Mouse (Mus musculus) liver, embryonic 18 days (tissue): ENCODE measurements around the gene Ino80b. TPM values are rescaled to one million over a fixed set of nuclear protein-coding genes. Genes with fewer than 3 reads are reported as not detected.

ENCODE experiments used
- polyA plus RNA-seq: library from polyadenylated mRNA; depleted of rRNA; stranded (reverse); fragments of >200 nt; gene quantifications from 2 replicates; pipeline ENCODE4 v1.2.3, GENCODE M21; 2012; rRNA removed

Ino80b gene
- polyA plus RNA-seq: 8.5 and 10.0 TPM in 2 replicates

DNA sequence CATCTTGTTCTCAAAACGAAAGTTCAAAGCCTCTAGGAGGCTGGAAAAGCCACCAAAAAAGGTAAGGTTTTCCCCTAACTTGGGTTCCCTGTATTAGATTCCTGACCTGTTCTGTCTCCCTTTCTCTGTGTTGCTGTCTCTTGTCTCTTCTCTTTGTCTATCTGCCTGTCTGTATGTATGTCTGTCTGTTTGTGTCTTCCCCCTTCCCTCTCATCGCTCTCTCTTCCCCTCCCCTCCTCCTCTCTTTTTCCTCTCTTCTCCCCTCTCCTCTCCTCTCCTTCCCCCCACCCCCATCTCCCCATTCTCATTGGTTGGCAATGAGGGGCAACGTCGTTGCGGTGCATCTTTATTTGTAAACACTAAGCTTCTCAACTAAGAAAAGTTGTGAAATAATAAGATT, at the start of gene Ino80b:
Ino80b (minus strand) TSS at position 101 of the 400 bp plus-strand sequence.

DNA sequence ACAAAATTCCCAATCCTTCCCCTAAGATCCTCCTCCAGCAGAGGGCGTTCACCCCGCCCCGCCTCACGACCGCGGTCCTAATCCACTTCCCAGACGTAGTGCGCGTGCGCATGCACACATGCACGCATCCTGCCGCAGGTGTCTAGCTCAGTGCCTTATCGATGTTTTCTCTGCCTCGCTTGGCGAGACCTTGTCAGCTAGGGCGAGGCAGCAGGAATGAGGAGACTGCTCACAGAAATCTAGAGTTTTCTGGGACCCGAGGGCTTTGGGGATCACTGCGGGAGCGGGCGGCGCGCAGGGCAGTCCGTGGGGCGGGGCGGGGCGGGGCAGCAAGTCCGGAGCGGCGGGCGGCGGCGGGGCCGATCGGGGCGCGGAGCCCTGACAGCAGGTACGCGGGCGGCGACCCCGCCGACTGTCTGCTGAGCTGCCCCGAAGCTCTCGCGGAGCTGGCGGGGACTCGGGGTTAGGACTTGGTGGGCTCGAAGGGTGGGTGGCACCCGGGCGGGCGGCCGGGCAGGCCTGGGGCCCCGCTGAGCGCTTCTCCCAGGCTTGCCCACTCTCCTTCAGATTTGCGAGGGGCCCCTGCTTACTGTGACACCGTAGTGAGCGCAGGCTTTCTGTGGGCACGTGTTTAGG, 40.5 kb upstream of the Ino80b start, which contains the start of gene Dctn1:
Dctn1 (plus strand) TSS at position 314 of the 636 bp plus-strand sequence.

DNA sequence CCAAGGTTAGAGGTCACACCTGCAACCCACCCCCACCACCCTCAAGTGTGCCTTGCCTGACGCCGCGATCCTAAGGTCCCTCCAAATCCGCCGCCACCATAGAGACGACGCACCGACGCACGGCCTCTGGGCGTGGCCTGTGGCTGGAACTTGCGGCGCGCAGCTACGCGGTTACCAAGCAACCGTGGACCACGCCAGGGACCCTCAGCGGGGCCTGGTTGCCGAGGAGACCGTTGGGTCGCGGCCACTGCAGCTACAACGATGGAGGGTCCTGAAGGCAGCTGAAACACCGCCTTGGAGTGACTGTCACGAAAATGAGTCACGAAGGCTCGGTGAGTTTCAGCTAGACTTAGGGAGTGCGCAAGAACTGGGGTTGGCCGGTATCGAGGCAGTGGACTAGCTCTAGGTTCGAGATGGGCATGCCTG, 31.0 kb upstream of the Ino80b start, which contains the start of the genes Wdr54 and 1700003E16Rik:
Wdr54 (minus strand) TSS at position 139 of the 426 bp plus-strand sequence.
1700003E16Rik (plus strand) TSS at position 146 of the 426 bp plus-strand sequence.

DNA sequence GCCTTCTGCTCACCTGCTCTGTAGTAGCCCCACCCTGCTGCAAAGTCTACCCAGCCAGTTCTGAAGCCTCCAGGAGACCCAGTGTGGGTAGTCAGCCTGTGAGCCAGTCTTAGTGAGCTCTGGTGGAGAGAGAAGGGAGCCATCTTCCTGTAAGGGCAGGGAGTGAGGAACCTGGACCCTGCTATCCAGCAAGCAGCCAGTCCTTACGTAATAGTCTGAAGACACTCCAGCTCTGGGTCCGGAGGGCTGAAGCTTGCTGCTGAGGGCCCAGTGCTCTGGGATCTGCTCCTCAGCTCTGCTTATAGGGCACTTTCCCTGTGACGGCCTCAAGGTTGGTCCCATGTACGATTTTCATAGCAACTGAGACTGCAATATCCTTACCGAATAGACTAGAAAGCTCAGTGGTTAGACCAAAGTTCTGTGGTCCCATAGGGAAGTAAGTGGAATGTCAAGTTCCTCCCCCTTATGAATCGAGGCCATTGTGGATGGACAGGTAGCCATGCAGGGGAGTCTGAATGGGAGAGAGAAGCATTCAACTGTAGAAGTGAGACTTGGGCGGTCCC, 9.8 kb upstream of the Ino80b start, which contains the start of gene Rtkn:
Rtkn (plus strand) TSS at position 513 of the 563 bp plus-strand sequence.

DNA sequence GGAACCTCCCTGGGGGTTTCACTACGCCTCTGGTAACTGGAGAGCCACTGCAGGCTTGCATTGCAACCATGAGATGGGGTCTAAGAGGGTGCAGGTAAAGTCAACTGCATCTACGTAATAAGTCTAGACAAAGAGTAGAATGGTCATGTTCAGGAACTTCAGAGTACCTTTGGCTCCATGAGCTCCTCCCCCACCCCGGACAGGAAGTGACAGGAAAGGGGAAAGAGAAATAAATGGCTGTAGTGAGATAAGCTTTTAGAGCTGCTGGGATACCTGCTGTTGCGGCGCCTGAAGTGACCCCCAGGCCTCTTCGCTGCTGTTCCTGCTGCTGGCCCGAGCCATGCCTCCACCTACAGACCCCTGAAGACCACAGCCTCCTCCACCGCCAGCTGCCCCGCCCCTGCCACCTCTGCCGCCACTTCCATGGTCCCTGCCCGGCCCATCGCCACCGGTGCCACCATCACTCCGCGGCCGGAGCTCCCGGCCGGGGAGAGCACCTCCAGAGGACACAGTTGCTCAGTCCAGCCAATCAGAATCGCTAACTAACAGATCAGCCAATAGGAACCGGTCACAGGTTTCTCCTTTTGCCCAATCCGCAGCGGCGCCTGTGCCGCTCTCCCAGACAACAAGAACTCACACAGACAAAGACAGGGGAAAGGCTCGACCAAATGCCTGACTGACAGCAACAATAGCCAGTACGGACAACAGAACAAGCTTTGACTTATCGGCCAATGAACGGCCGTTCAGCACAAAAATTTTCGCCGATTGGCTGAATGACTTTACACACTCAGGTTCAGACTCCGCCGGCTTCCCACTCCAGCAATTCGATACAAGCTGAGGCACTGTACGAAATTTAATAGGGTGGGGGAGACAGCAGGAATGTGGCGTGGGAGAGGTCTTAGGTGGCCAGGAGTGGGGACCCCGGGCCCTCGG, 4.0 kb downstream of the Ino80b start, which contains the start of gene Wbp1:
Wbp1 (minus strand) TSS at position 630 of the 933 bp plus-strand sequence.

DNA sequence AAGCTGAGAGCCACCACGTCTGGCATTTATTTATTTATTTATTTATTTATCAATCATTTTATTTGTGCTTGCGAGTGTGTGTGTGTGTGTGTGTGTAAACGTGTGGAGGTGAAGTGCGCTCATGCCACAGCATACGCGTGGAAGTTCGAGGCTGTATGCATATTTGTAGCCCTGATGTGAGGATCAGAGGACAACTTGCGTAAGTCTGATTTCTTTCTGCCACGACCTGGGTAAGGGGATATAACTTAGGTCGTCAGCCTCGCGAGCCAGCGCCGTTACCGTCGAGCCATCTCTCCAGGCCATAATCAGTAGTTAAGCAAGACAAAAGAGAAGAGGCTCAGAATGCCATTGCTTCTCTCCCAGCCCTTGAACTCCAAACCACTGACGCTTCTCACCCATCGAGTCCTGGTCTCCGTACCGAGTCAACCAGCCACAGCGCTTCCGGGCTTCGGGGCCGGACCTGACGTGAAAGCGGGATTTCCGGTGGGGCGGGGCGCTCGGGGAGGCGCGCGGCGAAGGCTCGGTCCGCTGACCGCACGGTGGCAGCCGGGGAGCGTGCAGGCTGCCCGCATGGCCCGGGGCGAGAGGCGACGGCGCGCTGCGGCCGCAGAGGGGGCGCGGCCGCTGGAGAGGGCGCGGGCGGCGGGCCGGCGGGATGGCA, 10.1 kb downstream of the Ino80b start, which contains the start of gene Mogs:
Mogs (plus strand) TSS at position 486 of the 661 bp plus-strand sequence.

DNA sequence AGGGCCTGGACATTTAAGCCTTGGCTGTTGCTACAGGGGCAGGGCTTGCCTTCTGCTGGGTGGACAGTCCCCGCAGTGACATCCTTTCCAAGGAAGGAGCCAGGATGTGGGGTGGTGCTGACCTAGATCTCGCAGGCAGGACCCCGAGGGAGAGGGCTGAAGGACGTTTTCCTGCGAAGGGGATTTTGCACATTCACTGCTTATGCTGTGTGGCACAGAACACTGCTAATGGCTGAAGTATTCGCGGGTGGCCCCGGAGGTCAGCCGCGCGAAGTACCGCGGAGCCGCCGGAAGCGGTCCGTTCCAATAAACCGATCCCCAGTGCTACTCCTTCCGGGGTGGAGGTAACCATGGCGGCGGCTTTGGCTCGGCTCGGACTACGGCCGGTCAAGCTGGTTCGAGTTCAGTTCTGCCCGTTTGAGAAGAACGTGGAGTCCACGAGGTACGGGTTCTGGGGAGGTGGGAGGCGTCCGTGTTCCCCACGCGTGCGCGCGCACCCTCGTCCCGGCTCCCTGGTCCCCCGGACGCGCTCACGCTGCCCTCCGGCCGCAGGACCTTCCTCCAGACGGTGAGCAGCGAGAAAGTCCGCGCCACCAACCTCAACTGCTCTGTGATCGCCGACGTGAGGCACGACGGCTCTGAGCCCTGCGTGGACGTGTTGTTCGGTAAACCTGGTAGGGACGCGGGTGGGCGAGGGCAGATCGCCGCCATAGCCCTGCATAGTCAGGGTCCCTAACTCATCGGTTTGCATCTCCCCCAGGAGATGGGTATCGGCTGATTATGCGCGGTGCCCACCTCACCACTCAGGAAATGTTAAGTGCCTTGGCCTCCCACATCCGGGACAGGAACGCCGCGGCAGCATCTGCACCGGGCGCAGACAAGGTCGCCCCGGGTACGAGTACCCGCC, 16.2 kb downstream of the Ino80b start, which contains the start of gene Mrpl53:
Mrpl53 (plus strand) TSS at position 279 of the 907 bp plus-strand sequence.

DNA sequence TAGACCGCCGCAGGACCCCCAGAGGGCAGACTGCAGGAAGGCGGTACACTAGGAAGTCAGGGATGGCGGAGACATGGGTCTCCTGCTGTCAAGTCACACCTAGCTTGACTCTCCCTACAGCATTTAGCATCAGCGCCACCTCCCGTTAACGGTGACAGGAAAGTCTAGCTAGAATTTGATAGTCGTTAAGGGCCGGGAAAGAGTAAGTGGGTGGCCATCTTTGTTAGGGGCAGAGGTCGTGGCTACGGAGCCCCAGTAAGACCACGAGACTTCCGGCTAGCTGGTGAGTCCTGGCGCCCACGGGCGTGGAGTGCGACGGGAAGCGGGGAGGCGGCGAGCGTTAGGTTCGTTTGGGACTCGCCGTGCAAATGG, 23.9 kb downstream of the Ino80b start, which contains the start of the genes Ccdc142 and Gm42688:
Ccdc142 (plus strand) TSS at position 286 of the 372 bp plus-strand sequence.
Gm42688 (plus strand) TSS at position 302 of the 372 bp plus-strand sequence.

DNA sequence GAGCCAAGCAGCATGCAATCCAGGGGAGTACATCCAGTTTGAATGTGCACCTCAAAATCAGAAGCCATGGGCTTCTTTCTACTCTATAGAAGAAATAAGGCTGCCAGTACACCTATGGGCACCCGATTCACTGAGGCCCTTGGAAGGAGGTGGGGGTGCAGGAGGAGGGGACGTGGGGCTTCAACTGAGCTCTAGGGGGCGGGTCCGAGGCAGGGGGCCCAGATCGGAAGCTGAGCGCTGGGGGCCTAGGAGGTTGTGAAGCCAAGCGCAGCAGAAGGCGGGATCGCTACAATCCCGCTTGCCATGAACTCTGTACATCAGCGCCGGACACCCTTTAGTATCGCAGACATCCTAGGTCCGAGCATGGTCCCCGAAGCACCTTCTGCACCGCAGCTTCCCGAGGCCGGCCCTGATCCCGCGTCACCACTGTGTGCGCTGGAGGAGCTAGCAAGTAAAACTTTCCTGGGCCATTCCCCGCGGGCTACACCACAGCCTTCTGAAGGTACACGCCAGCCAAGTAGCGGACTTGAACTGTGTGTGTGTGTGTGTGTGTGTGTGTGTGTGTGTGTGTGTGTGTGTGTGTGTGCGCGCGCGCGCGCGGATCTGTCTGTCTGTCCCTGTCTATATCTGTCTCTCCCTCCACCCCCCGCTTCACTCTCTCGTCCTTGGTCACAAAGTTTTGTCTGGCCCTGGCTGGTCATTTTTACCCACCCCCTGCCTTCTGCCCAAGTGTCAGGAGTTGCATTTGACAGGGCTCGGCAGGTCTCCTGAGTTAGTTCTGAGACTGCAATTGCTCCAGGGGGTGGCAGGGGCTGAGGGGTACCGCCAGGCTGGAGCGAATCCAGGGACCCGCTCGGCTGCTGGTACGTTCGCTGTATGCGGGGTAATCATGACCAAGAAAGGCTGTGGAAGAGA, 38.9 kb downstream of the Ino80b start, which contains the start of gene Lbx2:
Lbx2 (plus strand) TSS at position 247 of the 915 bp plus-strand sequence.

DNA sequence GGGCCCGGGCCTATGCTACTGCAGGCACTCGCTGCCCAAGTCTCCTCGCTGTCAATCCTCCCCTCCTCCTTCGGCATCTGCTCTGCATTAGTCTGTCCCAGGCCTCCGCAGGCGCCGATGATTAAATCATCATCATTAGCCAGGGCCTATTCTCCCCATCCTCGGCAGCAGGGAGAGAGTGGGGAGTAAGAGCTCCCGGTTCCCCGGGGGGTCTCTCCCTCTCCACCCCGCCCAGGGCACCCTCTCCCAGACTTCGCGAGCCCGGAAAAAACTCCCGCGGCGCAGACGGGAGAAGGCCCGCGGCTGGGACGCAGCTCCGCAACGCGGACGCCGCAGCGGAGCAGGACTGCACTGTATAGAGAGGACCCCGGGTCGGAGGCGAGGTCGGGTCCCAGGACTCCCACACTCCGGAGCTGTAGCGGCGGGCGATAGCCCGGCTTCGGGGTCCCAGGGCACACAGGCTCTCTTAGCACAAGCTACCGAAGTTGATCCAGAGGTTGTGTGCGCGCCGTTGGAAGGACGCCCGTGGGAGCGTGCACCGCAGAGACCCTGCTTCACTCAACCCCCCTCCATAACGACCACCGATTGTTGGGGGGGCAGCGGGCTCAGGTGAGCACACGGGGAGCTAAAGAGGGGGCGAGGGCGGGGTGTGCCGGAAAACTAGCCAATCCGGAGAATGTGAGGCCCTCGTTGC, 47.5 kb downstream of the Ino80b start, which contains the start of gene Pcgf1:
Pcgf1 (plus strand) TSS at position 240 of the 694 bp plus-strand sequence.

Other genes with a start within 250 kb of the Ino80b start
- 0.09 and 0.10 TPM in 2 replicates for gene Sema4f, start 185.7 kb downstream of the Ino80b start, polyA plus RNA-seq
- gene M1ap, start 178.5 kb downstream of the Ino80b start, polyA plus RNA-seq: 2.1 and 2.9 TPM in 2 replicates
- gene Dok1, start 92.0 kb downstream of the Ino80b start, polyA plus RNA-seq: 8.1 TPM in 2 replicates
- gene Loxl3, start 91.3 kb downstream of the Ino80b start, polyA plus RNA-seq: 1.7 and 1.8 TPM in 2 replicates
- gene Aup1, start 70.9 kb downstream of the Ino80b start, polyA plus RNA-seq: 160 and 172 TPM in 2 replicates
- gene Htra2, start 70.2 kb downstream of the Ino80b start, polyA plus RNA-seq: 36.8 and 39.4 TPM in 2 replicates
- 13.9 and 14.9 TPM in 2 replicates for gene Dqx1, start 67.6 kb downstream of the Ino80b start, polyA plus RNA-seq
- not detected in 2 replicates for gene Tlx2, start 55.1 kb downstream of the Ino80b start, polyA plus RNA-seq
- 14.5 and 15.4 TPM in 2 replicates for gene Pcgf1, start 47.6 kb downstream of the Ino80b start, polyA plus RNA-seq
- gene Lbx2, start 39.1 kb downstream of the Ino80b start, polyA plus RNA-seq: 0.29 and 0.47 TPM in 2 replicates
- 0.85 and 1.0 TPM in 2 replicates for gene Ccdc142, start 23.8 kb downstream of the Ino80b start, polyA plus RNA-seq
- 1.5 and 2.0 TPM in 2 replicates for gene Gm42688, start 23.8 kb downstream of the Ino80b start, polyA plus RNA-seq
- gene Mrpl53, start 16.4 kb downstream of the Ino80b start, polyA plus RNA-seq: 49.4 and 73.2 TPM in 2 replicates
- 32.2 and 36.3 TPM in 2 replicates for gene Mogs, start 9.9 kb downstream of the Ino80b start, polyA plus RNA-seq
- 24.7 and 26.2 TPM in 2 replicates for gene Wbp1, start 3.9 kb downstream of the Ino80b start, polyA plus RNA-seq
- 19.0 and 22.3 TPM in 2 replicates for gene Rtkn, start 10.0 kb upstream of the Ino80b start, polyA plus RNA-seq
- gene Wdr54, start 31.0 kb upstream of the Ino80b start, polyA plus RNA-seq: 0.36 and 0.39 TPM in 2 replicates
- 0.02 and 0.04 TPM in 2 replicates for gene 1700003E16Rik, start 31.0 kb upstream of the Ino80b start, polyA plus RNA-seq
- gene Dctn1, start 40.5 kb upstream of the Ino80b start, polyA plus RNA-seq: 16.8 and 23.5 TPM in 2 replicates
- gene Slc4a5, start 94.4 kb upstream of the Ino80b start, polyA plus RNA-seq: 0.05 TPM in 2 replicates
- 18.5 and 21.5 TPM in 2 replicates for gene Mthfd2, start 200.5 kb upstream of the Ino80b start, polyA plus RNA-seq
- 19.4 and 21.9 TPM in 2 replicates for gene Mob1a, start 200.6 kb upstream of the Ino80b start, polyA plus RNA-seq
- 58.3 and 59.1 TPM in 2 replicates for gene Bola3, start 223.7 kb upstream of the Ino80b start, polyA plus RNA-seq